Mouse (Mus musculus): ENCODE data around the gene Col20a1.

Col20a1 gene

DNA sequence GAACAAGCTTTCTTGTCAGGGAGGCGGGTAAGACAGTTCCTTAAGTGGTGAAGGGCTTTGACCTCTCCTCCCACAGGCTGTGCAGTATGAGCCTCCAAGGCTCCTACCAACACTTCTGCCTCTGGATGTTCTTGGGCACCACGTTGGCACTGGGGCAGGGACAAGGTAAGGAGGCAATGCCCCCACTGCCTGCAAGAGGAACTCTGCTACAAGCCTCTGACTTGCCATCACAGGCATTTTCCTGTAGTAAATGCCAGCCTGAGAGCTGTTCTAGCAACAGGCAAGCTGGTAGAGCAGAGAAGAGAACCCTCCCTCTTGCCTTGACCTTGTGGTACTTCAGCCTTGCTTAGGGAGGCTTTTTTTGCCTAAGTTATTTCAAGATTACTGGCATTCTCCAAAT lies at the start of gene Col20a1:
Gene Col20a1, plus strand, starts transcription at position 87 of the 400 bp plus-strand sequence.
- no peak for DNase-seq (ENCODE audit: extremely low read depth, insufficient read length, low spot score)

- no peak for DNase-seq (ENCODE audit: extremely low read depth, insufficient read length, low spot score)
Observed at GRCm38 (mm10) chr2:180940187-180940586, 46.1 kb upstream of the Col20a1 start.

DNA sequence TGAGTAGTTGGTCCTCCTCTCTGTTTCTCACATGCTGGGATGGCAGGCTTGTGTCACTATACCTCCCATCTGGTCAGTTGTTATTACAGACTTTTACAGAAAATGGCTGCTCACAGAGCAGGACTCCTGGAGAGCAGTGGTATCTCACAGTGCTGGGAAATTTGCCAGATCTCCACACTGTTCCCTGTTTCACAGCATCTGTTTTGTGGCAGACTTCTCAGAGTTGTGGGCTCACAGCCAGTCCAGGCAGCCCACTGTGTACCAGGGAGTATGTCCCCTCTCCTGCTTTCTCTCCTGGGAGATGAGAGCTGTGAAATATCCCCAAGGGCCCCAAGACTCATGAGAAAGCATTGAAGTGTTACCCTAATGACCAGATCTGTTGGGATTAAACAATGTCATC lies 44.5 kb upstream of the Col20a1 start:
- DNase-seq (ENCODE audit: extremely low read depth, insufficient read length, low spot score) = no peak

DNA sequence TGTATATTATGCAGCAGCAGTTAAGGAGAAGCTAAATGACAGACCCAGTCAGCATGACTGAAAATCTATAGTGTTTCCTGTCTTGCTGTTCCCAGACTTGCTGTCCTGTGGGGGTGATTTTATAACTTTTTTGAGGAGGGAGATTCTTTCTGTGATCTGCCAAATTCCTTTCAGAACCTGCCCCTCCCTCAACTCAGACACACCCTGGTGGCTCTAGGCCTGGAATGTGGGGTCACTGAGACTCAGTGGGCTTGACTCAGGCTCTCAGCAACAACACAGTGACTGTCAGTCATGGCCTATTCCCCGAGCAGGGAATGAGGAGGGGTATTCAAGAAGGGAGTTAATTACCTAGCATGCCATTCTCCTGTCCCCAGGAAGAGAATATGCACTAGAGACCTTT lies 36.4 kb upstream of the Col20a1 start:
- DNase-seq (ENCODE audit: extremely low read depth, insufficient read length, low spot score) = no peak

GRCm38 (mm10) chr2:180952731-180953171 lies 33.6 kb upstream of the Col20a1 start:
- no peak for DNase-seq (ENCODE audit: extremely low read depth, insufficient read length, low spot score)

DNA sequence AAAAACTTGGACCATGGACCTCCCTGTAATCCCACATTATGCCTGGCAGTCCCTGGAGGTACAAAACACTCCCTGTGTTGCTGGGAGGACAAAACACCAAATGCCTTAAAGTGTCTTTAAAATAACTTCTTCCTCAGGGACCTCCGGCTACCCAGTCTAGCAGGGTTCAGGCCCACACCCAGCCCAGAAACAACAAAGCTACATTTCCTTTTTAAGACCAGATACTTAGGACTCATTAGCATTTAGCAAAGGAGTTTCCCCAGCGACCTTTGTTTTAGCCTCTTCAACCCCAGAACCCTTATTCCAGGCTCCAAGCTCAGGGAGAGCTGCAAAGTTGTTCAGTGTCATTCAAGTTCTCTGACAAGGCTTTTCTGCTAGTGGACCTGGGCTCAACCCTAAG lies 32.7 kb upstream of the Col20a1 start:
- no peak for DNase-seq (ENCODE audit: extremely low read depth, insufficient read length, low spot score)

GRCm38 (mm10) chr2:180954061-180955047 lies 32.0 kb upstream of the Col20a1 start, which contains the start of gene Nkain4:
Nkain4 (minus strand) TSS chr2:180954699.
- no peak for DNase-seq (ENCODE audit: extremely low read depth, insufficient read length, low spot score)

- DNase-seq (ENCODE audit: extremely low read depth, insufficient read length, low spot score) = no peak
Observed at GRCm38 (mm10) chr2:180959605-180960004, 26.7 kb upstream of the Col20a1 start.

- DNase-seq (ENCODE audit: extremely low read depth, insufficient read length, low spot score) = no peak
Observed at GRCm38 (mm10) chr2:180960187-180960586, 26.1 kb upstream of the Col20a1 start.

DNA sequence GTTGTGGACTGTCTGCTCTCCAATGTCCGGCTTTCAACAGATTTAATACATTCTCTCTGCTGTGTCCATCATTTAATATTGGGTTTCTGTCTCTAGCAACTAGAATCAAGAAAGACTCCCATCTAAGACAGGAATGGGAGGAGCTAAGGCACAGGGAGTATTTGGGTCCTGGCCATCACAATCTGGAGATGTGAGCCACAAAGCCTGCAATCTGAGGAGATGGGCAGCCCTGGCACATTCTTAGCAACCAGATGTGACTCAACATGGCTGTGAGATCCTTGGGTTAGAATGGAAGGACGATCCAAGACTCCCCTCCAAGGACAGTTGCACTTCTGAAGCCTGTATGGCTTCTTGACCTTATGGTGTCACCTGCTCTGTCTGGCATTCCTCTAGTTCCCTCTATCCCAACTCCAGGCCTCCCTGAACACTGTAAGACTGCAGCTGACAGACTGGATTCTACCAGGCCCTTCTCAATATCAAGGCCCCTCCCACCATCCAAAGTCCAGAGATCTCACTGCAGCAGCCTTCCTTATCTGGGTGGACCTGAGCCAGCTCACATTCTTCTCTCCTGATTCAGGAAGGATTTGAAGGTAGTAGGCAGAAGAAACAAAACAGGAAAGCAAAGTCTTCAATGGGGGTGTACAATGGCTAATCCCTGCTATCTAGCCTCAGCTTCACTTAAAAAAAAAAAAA lies 23.6 kb upstream of the Col20a1 start:
- DNase-seq (ENCODE audit: extremely low read depth, insufficient read length, low spot score) = no peak

DNA sequence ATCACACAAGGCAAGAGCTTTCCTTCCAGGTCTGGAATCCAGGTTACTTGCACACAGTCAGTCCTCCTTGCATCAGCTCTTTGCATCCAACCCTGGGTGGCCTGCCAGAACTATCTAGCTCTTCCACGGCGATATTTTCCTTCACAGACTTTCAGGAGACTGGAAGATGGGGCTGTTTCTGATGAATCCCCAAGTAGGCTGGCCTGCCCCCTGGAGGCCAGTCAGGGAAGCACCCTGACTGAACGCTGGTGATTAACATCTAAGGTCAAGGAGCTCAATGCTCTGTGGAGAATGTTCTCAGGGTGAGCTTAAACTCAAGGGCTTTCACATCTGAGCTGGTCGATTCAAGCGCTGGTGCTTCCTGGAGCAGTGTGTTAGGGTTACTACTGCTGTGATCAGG lies 22.4 kb upstream of the Col20a1 start:
- DNase-seq (ENCODE audit: extremely low read depth, insufficient read length, low spot score) = peak; percentile 53

DNA sequence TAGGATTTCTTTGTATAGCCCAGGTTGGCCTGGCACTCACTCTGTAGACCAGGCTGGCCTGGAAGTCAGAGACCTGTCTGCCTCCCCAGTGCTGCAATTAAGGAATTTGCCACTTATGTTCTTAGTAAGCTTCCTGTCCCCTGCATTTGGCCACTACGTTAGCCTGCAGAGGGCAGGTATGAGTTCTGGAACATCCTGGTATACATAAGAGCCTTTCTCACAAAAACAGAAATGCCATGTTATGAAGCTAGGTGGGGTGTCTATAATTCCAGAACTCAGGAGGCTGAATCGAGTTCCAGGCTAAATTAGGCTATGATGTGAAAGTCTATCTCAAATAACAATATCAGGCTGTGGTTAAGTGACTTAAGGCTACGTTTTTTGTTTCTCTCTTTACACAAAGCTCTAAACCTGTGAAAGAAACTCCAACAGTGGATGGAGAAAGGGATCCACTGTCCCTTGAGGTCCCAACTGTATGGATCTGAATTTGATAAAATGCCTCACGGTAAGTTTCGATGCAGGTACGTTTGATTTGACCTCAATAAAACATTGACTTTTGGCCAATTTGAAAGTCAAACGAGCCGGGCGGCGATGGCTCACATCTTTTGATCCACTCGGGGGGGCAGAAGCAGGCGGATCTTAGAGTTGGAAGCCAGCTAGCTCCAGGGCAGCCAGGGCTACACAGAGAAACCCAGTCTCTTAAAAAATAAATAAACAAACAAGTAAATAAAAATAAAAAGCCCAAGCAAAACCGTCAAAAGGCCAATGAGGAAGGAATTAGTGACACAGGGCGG lies 20.0 kb upstream of the Col20a1 start:
- DNase-seq (ENCODE audit: extremely low read depth, insufficient read length, low spot score) = peak; percentile 46

- peak; percentile 89 for DNase-seq (ENCODE audit: extremely low read depth, insufficient read length, low spot score)
Observed at GRCm38 (mm10) chr2:180967010-180967763, 19.1 kb upstream of the Col20a1 start, which contains the start of gene Arfgap1. Arfgap1 (plus strand) TSS chr2:180967225.

DNA sequence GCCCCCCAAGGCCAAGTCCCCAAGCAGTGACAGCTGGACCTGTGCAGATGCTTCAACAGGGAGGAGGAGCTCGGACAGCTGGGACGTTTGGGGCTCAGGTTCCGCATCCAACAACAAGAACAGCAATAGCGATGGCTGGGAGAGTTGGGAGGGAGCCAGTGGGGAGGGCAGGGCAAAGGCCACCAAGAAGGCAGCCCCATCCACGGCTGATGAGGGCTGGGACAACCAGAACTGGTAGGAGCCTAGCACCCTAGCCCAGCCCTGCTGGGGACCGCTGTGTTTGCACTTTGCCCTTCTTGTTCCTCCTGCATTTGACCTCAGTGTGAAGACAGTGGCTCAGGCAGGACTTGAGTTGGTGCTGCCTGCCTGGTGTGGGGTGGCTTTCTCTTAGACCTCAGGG lies 5.2 kb upstream of the Col20a1 start:
- no peak for DNase-seq (ENCODE audit: extremely low read depth, insufficient read length, low spot score)

DNA sequence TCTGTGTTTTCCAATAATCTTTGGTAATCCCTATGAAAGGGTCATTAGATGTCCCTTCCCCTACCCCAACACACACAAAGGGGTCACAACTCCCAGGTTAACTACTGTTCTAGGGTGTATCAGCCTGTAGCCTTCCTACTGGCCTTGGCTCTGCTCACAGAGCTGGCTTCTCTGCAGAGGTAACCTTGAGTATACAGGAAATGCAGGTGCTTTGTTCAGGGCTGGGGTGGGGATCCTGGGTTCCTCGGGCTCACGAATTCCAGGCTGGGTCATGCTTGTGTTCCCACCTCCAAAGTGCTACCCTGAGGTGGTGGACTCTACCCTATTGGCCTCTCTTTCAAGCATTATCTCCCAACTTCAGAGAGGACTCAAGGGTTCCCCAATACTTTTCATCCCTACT lies 700 bp upstream of the Col20a1 start:
- DNase-seq (ENCODE audit: extremely low read depth, insufficient read length, low spot score) = no peak

GRCm38 (mm10) chr2:180987001-180987400 lies 666 bp downstream of the Col20a1 start:
- no peak for DNase-seq (ENCODE audit: extremely low read depth, insufficient read length, low spot score)

GRCm38 (mm10) chr2:180987432-180988030 lies 1.2 kb downstream of the Col20a1 start:
- no peak for DNase-seq (ENCODE audit: extremely low read depth, insufficient read length, low spot score)

DNA sequence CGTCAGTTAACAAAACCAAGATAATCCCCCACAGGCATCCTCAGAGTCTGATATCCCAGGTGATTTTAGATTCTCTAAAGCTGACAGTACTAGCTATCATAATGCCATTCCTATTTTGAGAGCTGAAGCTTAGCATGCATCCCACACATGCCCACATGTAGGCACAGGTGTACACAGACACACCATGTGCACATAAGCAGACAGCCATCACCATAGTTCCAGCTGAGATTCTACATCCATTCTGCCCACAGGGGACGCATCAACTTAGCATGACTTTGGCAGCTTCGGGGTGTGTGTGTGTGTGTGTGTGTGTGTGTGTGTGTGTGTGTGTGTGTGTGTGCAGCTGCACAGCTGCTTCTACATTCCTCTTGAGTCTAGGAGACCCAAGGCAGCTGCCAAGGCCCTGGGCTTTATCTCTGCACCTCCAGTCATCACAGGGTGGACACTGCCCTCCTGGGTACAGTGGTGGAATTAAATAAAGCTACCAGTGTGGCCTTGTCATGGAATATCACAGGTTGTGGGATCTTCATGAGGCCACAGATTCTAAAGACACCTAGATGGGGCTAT lies 2.1 kb downstream of the Col20a1 start:
- DNase-seq (ENCODE audit: extremely low read depth, insufficient read length, low spot score) = no peak

- no peak for DNase-seq (ENCODE audit: extremely low read depth, insufficient read length, low spot score)
Observed at GRCm38 (mm10) chr2:180988948-180989347, 2.6 kb downstream of the Col20a1 start.

Data from 3134 (cell line).